22 mouse cellular contexts compared by ENCODE assay signal in the genomic region with DNA sequence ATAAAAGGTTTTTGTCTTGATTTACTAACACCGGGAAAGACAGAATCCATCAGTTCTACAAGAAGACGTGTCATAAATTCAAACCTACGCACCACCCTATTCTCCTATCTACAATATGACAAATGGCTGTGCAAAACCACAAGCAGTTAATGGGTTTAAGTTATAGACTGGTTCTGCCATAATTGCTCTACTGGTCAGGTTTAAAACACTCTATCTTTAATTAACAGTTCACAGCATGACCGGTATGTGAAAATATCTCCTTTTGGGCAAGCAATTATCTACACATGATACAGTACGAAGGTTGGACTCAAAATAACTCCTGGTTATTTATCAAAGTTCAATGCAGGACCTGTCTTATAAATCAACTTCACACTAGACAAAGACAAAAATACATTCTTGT.
"Had no signal": no experiment of that assay in that cellular context is flagged by ENCODE, and none has a peak within 500 bp of the region (broad histone marks: within the 10 kb centered on the region; RNA-seq: fewer than 3 reads in every experiment).

No protein-coding gene starts in this region.

- H3K4me3 ChIP-seq: gastrocnemius, adult 2 months; heart, embryonic 10.5 days; heart, embryonic 12.5 days; hindbrain, embryonic 10.5 days; hindbrain, embryonic 12.5 days; layer of hippocampus, adult 2 months; left cerebral cortex, adult 2 months; limb, embryonic 10.5 days; limb, embryonic 12.5 days had no signal

- ATAC-seq: hindbrain, postnatal 0 days; intestine, embryonic 16.5 days had no signal

- H3K4me1 ChIP-seq: heart, embryonic 10.5 days; heart, embryonic 12.5 days; hindbrain, embryonic 10.5 days; hindbrain, embryonic 12.5 days had no signal

- H3K27me3 ChIP-seq: heart, embryonic 12.5 days; hindbrain, embryonic 12.5 days; limb, embryonic 12.5 days had no signal

- H3K9ac ChIP-seq: heart, embryonic 12.5 days; hindbrain, embryonic 12.5 days; hindbrain, embryonic 14.5 days; limb, embryonic 12.5 days had no signal

- DNase-seq: gastrocnemius, adult 2 months; gastrocnemius, postnatal 10 days; gastrocnemius, postnatal 25 days; heart, adult 18-20 months; heart, postnatal 10 days; heart, postnatal 4 days; kidney, adult 11 months; kidney, adult 8-10 months; kidney, postnatal 10 days; kidney, postnatal 25 days; kidney, postnatal 4 days had no signal

- H3K4me2 ChIP-seq: heart, embryonic 12.5 days; hindbrain, embryonic 12.5 days; hindbrain, embryonic 14.5 days; limb, embryonic 12.5 days had no signal

- H3K27ac ChIP-seq: gastrocnemius, adult 2 months; heart, embryonic 10.5 days; hindbrain, embryonic 10.5 days; hindbrain, embryonic 12.5 days; hindbrain, embryonic 14.5 days; hindbrain, postnatal 0 days; layer of hippocampus, adult 2 months; left cerebral cortex, adult 2 months; limb, embryonic 10.5 days; limb, embryonic 12.5 days had no signal

- H3K9me3 ChIP-seq: heart, embryonic 10.5 days; heart, embryonic 12.5 days; hindbrain, embryonic 10.5 days; hindbrain, embryonic 12.5 days; limb, embryonic 10.5 days; limb, embryonic 12.5 days had no signal

- H3K36me3 ChIP-seq: heart, embryonic 10.5 days; heart, embryonic 12.5 days; hindbrain, embryonic 10.5 days; hindbrain, embryonic 12.5 days; limb, embryonic 10.5 days; limb, embryonic 12.5 days had no signal
